Mouse (Mus musculus): Measurements from ENCODE around the gene Pld5. TPM values are rescaled to one million over a fixed set of nuclear protein-coding genes. Genes with fewer than 3 reads are reported as not detected.

Pld5 gene
- total and polyA plus RNA-seq, 2 experiments from 2014 or later: 6.4 to 7.2 TPM

GRCm38 (mm10) chr1:176124441-176124840, 150.7 kb downstream of the Pld5 start:
- 79% methylated on average over 8 of the region's 8 CpGs for WGBS

GRCm38 (mm10) chr1:176123781-176124180, 151.3 kb downstream of the Pld5 start:
- WGBS: 66% methylated on average over 2 of the region's 2 CpGs

More at GRCm38 (mm10) chr1:176124441-176124840, 150.7 kb downstream of the Pld5 start:
- Histone ChIP-seq H3K9ac (replicated peaks; ENCODE audit: low read length) (no peak overlapping the region), H3K9me3 (ENCODE audit: low read length) (no peaks in the 10 kb centered on the region), H3K4me1 (ENCODE audit: insufficient read depth, low read length) (no peaks in the 10 kb centered on the region), H3K27ac (no peak overlapping the region), H3K4me3 (ENCODE audit: low read length) (no peak overlapping the region), H3K36me3 (ENCODE audit: insufficient read depth, low read length) (no peaks in the 10 kb centered on the region), H3K4me2 (ENCODE audit: low read depth, low read length) (no peak overlapping the region), H3K27me3 (ENCODE audit: insufficient read depth, low read length) (no peaks in the 10 kb centered on the region)
- TF ChIP-seq CTCF (IDR thresholded peaks at IDR 0.05; ENCODE audit: low read depth): no peak
- DNase-seq (ENCODE audit: low spot score): no peak
- ATAC-seq: no peak

GRCm38 (mm10) chr1:176115604-176116003, 159.5 kb downstream of the Pld5 start:
- no peaks in the 10 kb centered on the region for H3K9me3 ChIP-seq (ENCODE audit: low read length)
- no peak overlapping the region for H3K4me2 ChIP-seq (ENCODE audit: low read depth, low read length)
- H3K4me1 ChIP-seq (ENCODE audit: insufficient read depth, low read length): no peaks in the 10 kb centered on the region
- no peak overlapping the region for H3K27ac ChIP-seq
- no peak for TF ChIP-seq CTCF (IDR thresholded peaks at IDR 0.05; ENCODE audit: low read depth)
- H3K9ac ChIP-seq (replicated peaks; ENCODE audit: low read length): no peak overlapping the region
- no peaks in the 10 kb centered on the region for H3K36me3 ChIP-seq (ENCODE audit: insufficient read depth, low read length)
- H3K27me3 ChIP-seq (ENCODE audit: insufficient read depth, low read length): no peaks in the 10 kb centered on the region
- 77% methylated on average over 4 of the region's 4 CpGs for WGBS
- no peak overlapping the region for H3K4me3 ChIP-seq (ENCODE audit: low read length)
- ATAC-seq: no peak
- DNase-seq (ENCODE audit: low spot score): no peak

More at GRCm38 (mm10) chr1:176123781-176124180, 151.3 kb downstream of the Pld5 start:
- DNase-seq (ENCODE audit: low spot score) (no peak), ATAC-seq (no peak)
- H3K9ac ChIP-seq (replicated peaks; ENCODE audit: low read length): no peak overlapping the region
- H3K27me3 ChIP-seq (ENCODE audit: insufficient read depth, low read length): no peaks in the 10 kb centered on the region
- H3K4me3 ChIP-seq (ENCODE audit: low read length): no peak overlapping the region
- no peak overlapping the region for H3K4me2 ChIP-seq (ENCODE audit: low read depth, low read length)
- H3K4me1 ChIP-seq (ENCODE audit: insufficient read depth, low read length): no peaks in the 10 kb centered on the region
- no peaks in the 10 kb centered on the region for H3K36me3 ChIP-seq (ENCODE audit: insufficient read depth, low read length)
- TF ChIP-seq CTCF (IDR thresholded peaks at IDR 0.05; ENCODE audit: low read depth): no peak
- H3K27ac ChIP-seq: no peak overlapping the region
- H3K9me3 ChIP-seq (ENCODE audit: low read length): no peaks in the 10 kb centered on the region

- WGBS: 17% methylated on average over 7 of the region's 7 CpGs
- Histone ChIP-seq H3K4me1 (ENCODE audit: insufficient read depth, low read length) (0 out of 2 replicates have a peak, but pooled peaks cover 5% of the 10 kb centered on the region), H3K4me3 (ENCODE audit: low read length) (no peak overlapping the region), H3K27me3 (ENCODE audit: insufficient read depth, low read length) (no peaks in the 10 kb centered on the region), H3K4me2 (ENCODE audit: low read depth, low read length) (no peak overlapping the region), H3K9ac (replicated peaks; ENCODE audit: low read length) (no peak overlapping the region), H3K36me3 (ENCODE audit: insufficient read depth, low read length) (no peaks in the 10 kb centered on the region), H3K27ac (no peak overlapping the region), H3K9me3 (ENCODE audit: low read length) (no peaks in the 10 kb centered on the region)
- ATAC-seq (peak; percentile 70), DNase-seq (ENCODE audit: low spot score) (peak; percentile 82)
- no peak for TF ChIP-seq CTCF (IDR thresholded peaks at IDR 0.05; ENCODE audit: low read depth)
Measured at GRCm38 (mm10) chr1:176098685-176099320, 176.3 kb downstream of the Pld5 start.

GRCm38 (mm10) chr1:176092119-176092518, 183.0 kb downstream of the Pld5 start:
- 75% methylated on average over 2 of the region's 2 CpGs for WGBS
- Histone ChIP-seq H3K27ac (no peak overlapping the region), H3K9ac (replicated peaks; ENCODE audit: low read length) (no peak overlapping the region), H3K4me3 (ENCODE audit: low read length) (no peak overlapping the region), H3K27me3 (ENCODE audit: insufficient read depth, low read length) (no peaks in the 10 kb centered on the region), H3K36me3 (ENCODE audit: insufficient read depth, low read length) (no peaks in the 10 kb centered on the region), H3K4me2 (ENCODE audit: low read depth, low read length) (no peak overlapping the region), H3K9me3 (ENCODE audit: low read length) (no peaks in the 10 kb centered on the region), H3K4me1 (ENCODE audit: insufficient read depth, low read length) (no peaks in the 10 kb centered on the region)
- DNase-seq (ENCODE audit: low spot score) (no peak), ATAC-seq (no peak)
- no peak for TF ChIP-seq CTCF (IDR thresholded peaks at IDR 0.05; ENCODE audit: low read depth)

- TF ChIP-seq CTCF (IDR thresholded peaks at IDR 0.05; ENCODE audit: low read depth): no peak
- H3K27ac ChIP-seq: no peak overlapping the region
- H3K9ac ChIP-seq (replicated peaks; ENCODE audit: low read length): no peak overlapping the region
- no peak overlapping the region for H3K4me3 ChIP-seq (ENCODE audit: low read length)
- WGBS: 93% methylated on average over 3 of the region's 3 CpGs
- no peaks in the 10 kb centered on the region for H3K4me1 ChIP-seq (ENCODE audit: insufficient read depth, low read length)
- DNase-seq (ENCODE audit: low spot score) (no peak), ATAC-seq (no peak)
- no peak overlapping the region for H3K4me2 ChIP-seq (ENCODE audit: low read depth, low read length)
- no peaks in the 10 kb centered on the region for H3K27me3 ChIP-seq (ENCODE audit: insufficient read depth, low read length)
- no peaks in the 10 kb centered on the region for H3K36me3 ChIP-seq (ENCODE audit: insufficient read depth, low read length)
- no peaks in the 10 kb centered on the region for H3K9me3 ChIP-seq (ENCODE audit: low read length)
Measured at GRCm38 (mm10) chr1:176089382-176089781, 185.7 kb downstream of the Pld5 start.

GRCm38 (mm10) chr1:176085952-176086648, 189.0 kb downstream of the Pld5 start:
- no peaks in the 10 kb centered on the region for H3K4me1 ChIP-seq (ENCODE audit: insufficient read depth, low read length)
- H3K9ac ChIP-seq (replicated peaks; ENCODE audit: low read length): no peak overlapping the region
- TF ChIP-seq CTCF (IDR thresholded peaks at IDR 0.05; ENCODE audit: low read depth): no peak
- DNase-seq (ENCODE audit: low spot score) (peak; percentile 36), ATAC-seq (peak; percentile 58; the same call in 1 of the 2 replicates)
- 42% methylated on average over 13 of the region's 13 CpGs for WGBS
- no peak overlapping the region for H3K27ac ChIP-seq
- H3K36me3 ChIP-seq (ENCODE audit: insufficient read depth, low read length): no peaks in the 10 kb centered on the region
- H3K27me3 ChIP-seq (ENCODE audit: insufficient read depth, low read length): no peaks in the 10 kb centered on the region
- no peak overlapping the region for H3K4me3 ChIP-seq (ENCODE audit: low read length)
- no peaks in the 10 kb centered on the region for H3K9me3 ChIP-seq (ENCODE audit: low read length)
- no peak overlapping the region for H3K4me2 ChIP-seq (ENCODE audit: low read depth, low read length)
